Mouse (Mus musculus) midbrain, embryonic 13.5 days (tissue): ENCODE measurements around the gene Nipsnap1. TPM values are rescaled to one million over a fixed set of nuclear protein-coding genes. Genes with fewer than 3 reads are reported as not detected.
A peak's percentile ranks its signal among the peaks of the same experiment; 100 is the strongest.

Experiments used
- ATAC-seq: fragments of 200-750 bp; cut with Nextera tagmentation; 2 replicates; pipeline ENCODE4 v1.8.0; 2017; ENCODE audit warnings: mild to moderate bottlenecking, moderate TSS enrichment, moderate library complexity
- H3K27ac ChIP-seq: fragments of 300-500 bp; sonication (generic); 2 replicates; pipeline ENCODE4 v1.5.1; 2015; ENCODE audit warnings: inconsistent platforms, mild to moderate bottlenecking, moderate library complexity
- H3K27me3 ChIP-seq: fragments of 300-500 bp; sonication (generic); 2 replicates; pipeline ENCODE4 v1.6.1; 2015; ENCODE audit warnings: mild to moderate bottlenecking, inconsistent platforms
- H3K36me3 ChIP-seq: fragments of 300-500 bp; sonication (generic); 2 replicates; pipeline ENCODE4 v1.6.1; 2015; ENCODE audit warnings: mild to moderate bottlenecking, inconsistent platforms
- H3K4me1 ChIP-seq: fragments of 300-500 bp; sonication (generic); replicated peaks from 2 replicates; pipeline ENCODE4 v1.6.1; 2015; ENCODE audit warnings: inconsistent platforms
- H3K4me2 ChIP-seq: fragments of 300-500 bp; sonication (generic); replicated peaks from 2 replicates; pipeline ENCODE4 v1.6.1; 2015; ENCODE audit warnings: moderate library complexity, mild to moderate bottlenecking, inconsistent platforms
- H3K4me3 ChIP-seq: fragments of 300-500 bp; sonication (generic); replicated peaks from 2 replicates; pipeline ENCODE4 v1.5.1; 2015; ENCODE audit warnings: mild to moderate bottlenecking, inconsistent platforms
- H3K9ac ChIP-seq: fragments of 300-500 bp; sonication (generic); replicated peaks from 2 replicates; pipeline ENCODE4 v1.6.1; 2015; ENCODE audit warnings: mild to moderate bottlenecking, inconsistent platforms
- H3K9me3 ChIP-seq: fragments of 300-500 bp; sonication (generic); 2 replicates; pipeline ENCODE4 v1.6.1; 2016; ENCODE audit warnings: mild to moderate bottlenecking, inconsistent platforms
- WGBS: fragments of 180-500 bp; shearing (Covaris S2); methylation state at CpG from one replicate; pipeline ENCODE4 v1.1.7; 2015; 5-methylcytosine and 5-hydroxymethylcytosine counted together
- polyA plus RNA-seq: library from polyadenylated mRNA; unstranded; fragments of >200 nt; fragmentation: Nextera tagmentation; extraction: Ambion mirVana; gene quantifications from 2 replicates; pipeline ENCODE4 v1.2.1, GENCODE M21; 2015

Gene Nipsnap1
- polyA plus RNA-seq, 1 experiment from 2014 or later, result 139 TPM

GRCm38 (mm10) chr11:4848483-4849248, 25.1 kb upstream of the Nipsnap1 start:
- H3K9ac ChIP-seq, result peak overlapping the region; percentile 92
- peak; percentile 83 for ATAC-seq
- peak overlapping the region; percentile 78 for H3K4me2 ChIP-seq
- WGBS, result under 1% methylated on average over 50 of the region's 50 CpGs
- H3K27me3 ChIP-seq, result no peaks in the 10 kb centered on the region
- H3K9me3 ChIP-seq, result no peaks in the 10 kb centered on the region
- H3K4me3 ChIP-seq, result peak overlapping the region; percentile 96
- H3K27ac ChIP-seq, result peak overlapping the region; percentile 79
- peaks cover 27% of the 10 kb centered on the region for H3K4me1 ChIP-seq
- H3K36me3 ChIP-seq, result no peaks in the 10 kb centered on the region

- Histone ChIP-seq H3K9ac (peak within 1 kb of the TSS; percentile 92), H3K4me1 (peaks cover 27% of the 10 kb centered on the region), H3K27me3 (no peaks in the 10 kb centered on the region), H3K4me3 (peak within 1 kb of the TSS; percentile 96), H3K36me3 (no peaks in the 10 kb centered on the region), H3K4me2 (peak within 1 kb of the TSS; percentile 78), H3K27ac (peak within 1 kb of the TSS; percentile 79), H3K9me3 (no peaks in the 10 kb centered on the region)
- WGBS, result under 1% methylated on average over 48 of the region's 60 CpGs
- peak; percentile 99 for ATAC-seq
Observed at GRCm38 (mm10) chr11:4849258-4849943, 24.4 kb upstream of the Nipsnap1 start, which contains the start of gene Nf2. TSS of gene Nf2 (minus strand) at chr11:4849536.

DNA sequence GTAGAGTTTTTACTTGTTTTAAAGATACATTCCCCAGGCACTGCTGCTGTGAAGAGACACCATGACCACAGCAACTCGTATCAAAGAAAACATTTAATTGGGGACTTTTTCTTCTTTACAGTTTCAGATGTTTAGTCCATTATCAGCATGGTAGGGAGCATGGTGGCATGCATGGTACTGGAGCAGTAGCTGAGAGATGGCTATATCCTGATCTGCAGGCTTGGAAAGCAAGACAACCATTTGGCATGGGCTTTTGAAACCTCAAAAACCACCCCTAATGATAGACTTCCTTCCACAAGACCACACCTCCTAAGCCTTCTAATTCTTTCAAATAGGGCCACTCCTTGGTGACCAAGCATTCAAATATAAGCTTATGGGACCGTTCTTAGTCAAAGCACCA, 23.3 kb upstream of the Nipsnap1 start:
- 93% methylated on average over 2 of the region's 2 CpGs for WGBS
- Histone ChIP-seq H3K4me1 (peaks cover 27% of the 10 kb centered on the region), H3K27ac (no peak overlapping the region), H3K9ac (no peak overlapping the region), H3K36me3 (no peaks in the 10 kb centered on the region), H3K4me2 (no peak overlapping the region), H3K9me3 (no peaks in the 10 kb centered on the region), H3K4me3 (no peak overlapping the region), H3K27me3 (no peaks in the 10 kb centered on the region)
- no peak for ATAC-seq

- Histone ChIP-seq H3K4me3 (no peak overlapping the region), H3K9ac (no peak overlapping the region), H3K27ac (no peak overlapping the region), H3K27me3 (no peaks in the 10 kb centered on the region), H3K4me2 (no peak overlapping the region), H3K36me3 (no peaks in the 10 kb centered on the region), H3K4me1 (peaks cover 6% of the 10 kb centered on the region), H3K9me3 (no peaks in the 10 kb centered on the region)
- no peak for ATAC-seq
Observed at GRCm38 (mm10) chr11:4853021-4853420, 20.7 kb upstream of the Nipsnap1 start.

DNA sequence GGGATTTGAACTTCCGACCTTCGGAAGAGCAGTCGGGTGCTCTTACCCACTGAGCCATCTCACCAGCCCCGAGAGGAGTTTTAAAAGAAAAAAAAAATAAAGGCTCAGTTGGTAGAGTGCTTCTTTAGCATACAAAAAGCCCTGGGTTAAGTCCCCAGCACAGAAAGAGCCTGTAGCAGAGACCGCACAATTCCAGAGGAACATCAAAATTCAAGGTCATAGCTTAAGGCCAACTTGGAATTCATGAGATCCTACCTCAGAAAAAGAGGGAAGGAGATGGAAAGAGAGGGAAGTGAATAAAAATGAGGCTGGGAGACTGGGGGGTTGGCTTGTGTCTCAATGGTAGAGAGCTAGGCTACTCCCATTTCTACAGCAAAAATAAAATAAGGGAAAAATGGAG, 19.6 kb upstream of the Nipsnap1 start:
- WGBS, result 94% methylated on average over 5 of the region's 5 CpGs
- no peak overlapping the region for H3K27ac ChIP-seq
- H3K9ac ChIP-seq, result no peak overlapping the region
- no peak overlapping the region for H3K4me2 ChIP-seq
- H3K27me3 ChIP-seq, result no peaks in the 10 kb centered on the region
- no peaks in the 10 kb centered on the region for H3K4me1 ChIP-seq
- ATAC-seq, result no peak
- H3K4me3 ChIP-seq, result no peak overlapping the region
- no peaks in the 10 kb centered on the region for H3K9me3 ChIP-seq
- H3K36me3 ChIP-seq, result no peaks in the 10 kb centered on the region

GRCm38 (mm10) chr11:4858416-4858815, 15.3 kb upstream of the Nipsnap1 start:
- Histone ChIP-seq H3K4me1 (no peaks in the 10 kb centered on the region), H3K36me3 (no peaks in the 10 kb centered on the region), H3K9me3 (no peaks in the 10 kb centered on the region), H3K27me3 (no peaks in the 10 kb centered on the region), H3K4me3 (no peak overlapping the region), H3K4me2 (no peak overlapping the region), H3K9ac (no peak overlapping the region), H3K27ac (no peak overlapping the region)
- ATAC-seq, result no peak
- WGBS, result 68% methylated on average over 2 of the region's 2 CpGs

GRCm38 (mm10) chr11:4860986-4861385, 12.8 kb upstream of the Nipsnap1 start:
- H3K4me1 ChIP-seq, result no peaks in the 10 kb centered on the region
- ATAC-seq, result no peak
- no peak overlapping the region for H3K27ac ChIP-seq
- 62% methylated on average over 1 of the region's 1 CpGs for WGBS
- no peak overlapping the region for H3K9ac ChIP-seq
- H3K4me2 ChIP-seq, result no peak overlapping the region
- H3K36me3 ChIP-seq, result no peaks in the 10 kb centered on the region
- H3K9me3 ChIP-seq, result no peaks in the 10 kb centered on the region
- no peaks in the 10 kb centered on the region for H3K27me3 ChIP-seq
- H3K4me3 ChIP-seq, result no peak overlapping the region

GRCm38 (mm10) chr11:4861816-4862604, 11.7 kb upstream of the Nipsnap1 start:
- no peaks in the 10 kb centered on the region for H3K9me3 ChIP-seq
- H3K4me2 ChIP-seq, result no peak overlapping the region
- H3K27me3 ChIP-seq, result no peaks in the 10 kb centered on the region
- no peak overlapping the region for H3K9ac ChIP-seq
- no peaks in the 10 kb centered on the region for H3K4me1 ChIP-seq
- ATAC-seq, result no peak
- H3K36me3 ChIP-seq, result no peaks in the 10 kb centered on the region
- no peak overlapping the region for H3K4me3 ChIP-seq
- H3K27ac ChIP-seq, result no peak overlapping the region
- 55% methylated on average over 11 of the region's 11 CpGs for WGBS

DNA sequence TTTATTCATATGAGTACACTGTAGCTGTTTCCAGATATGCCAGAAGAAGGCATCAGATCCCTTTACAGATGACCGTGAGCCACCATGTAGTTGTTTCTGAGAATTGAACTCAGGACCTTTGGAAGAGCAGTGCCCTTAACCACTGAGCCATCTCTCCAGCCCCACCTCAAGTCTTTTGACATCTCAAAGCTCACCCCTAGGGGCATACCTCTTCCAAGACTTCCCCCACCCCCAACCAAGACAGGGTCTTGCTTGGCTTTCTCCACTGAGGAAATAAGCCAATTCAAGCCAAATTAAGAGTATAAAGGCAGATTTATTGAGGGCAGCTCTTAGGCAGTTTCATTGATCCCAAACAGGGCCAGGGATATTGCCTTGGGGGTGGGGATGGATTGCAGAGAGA, 11.0 kb upstream of the Nipsnap1 start:
- Histone ChIP-seq H3K9ac (no peak overlapping the region), H3K9me3 (no peaks in the 10 kb centered on the region), H3K4me2 (no peak overlapping the region), H3K27me3 (no peaks in the 10 kb centered on the region), H3K36me3 (no peaks in the 10 kb centered on the region), H3K27ac (no peak overlapping the region), H3K4me1 (no peaks in the 10 kb centered on the region), H3K4me3 (no peak overlapping the region)
- no peak for ATAC-seq
- WGBS, result 89% methylated on average over 1 of the region's 1 CpGs

GRCm38 (mm10) chr11:4865645-4866251, 8.0 kb upstream of the Nipsnap1 start:
- H3K36me3 ChIP-seq, result no peaks in the 10 kb centered on the region
- H3K4me3 ChIP-seq, result no peak overlapping the region
- no peak overlapping the region for H3K27ac ChIP-seq
- no peaks in the 10 kb centered on the region for H3K4me1 ChIP-seq
- no peak for ATAC-seq
- H3K27me3 ChIP-seq, result no peaks in the 10 kb centered on the region
- WGBS, result 37% methylated on average over 10 of the region's 10 CpGs
- H3K4me2 ChIP-seq, result no peak overlapping the region
- H3K9me3 ChIP-seq, result no peaks in the 10 kb centered on the region
- no peak overlapping the region for H3K9ac ChIP-seq

DNA sequence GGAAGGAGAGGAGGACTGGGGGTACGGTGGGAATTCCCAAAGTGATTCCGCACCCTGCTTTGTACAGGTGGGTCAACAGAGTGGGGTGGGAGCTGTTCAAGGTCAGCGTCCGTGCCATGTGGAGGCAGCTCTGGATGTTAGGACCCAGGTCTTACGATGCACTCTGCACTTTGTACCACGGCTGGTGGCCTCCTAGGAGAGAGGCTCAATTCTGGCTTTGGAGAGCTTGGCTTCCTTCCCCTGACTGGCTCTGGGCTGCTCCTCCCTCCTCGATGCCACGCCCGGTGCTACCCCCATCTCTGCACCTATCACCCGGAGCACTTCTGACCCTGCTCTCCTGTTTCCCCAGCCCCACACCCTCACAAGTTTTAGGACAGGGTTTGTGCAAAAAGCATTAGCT, 800 bp downstream of the Nipsnap1 start:
- WGBS, result 6% methylated on average over 10 of the region's 10 CpGs
- H3K27me3 ChIP-seq, result no peaks in the 10 kb centered on the region
- peak overlapping the region; percentile 84 for H3K9ac ChIP-seq
- ATAC-seq, result peak; percentile 59
- peak overlapping the region; percentile 75 for H3K27ac ChIP-seq
- H3K4me1 ChIP-seq, result peaks cover 17% of the 10 kb centered on the region
- H3K36me3 ChIP-seq, result peaks cover 11% of the 10 kb centered on the region
- H3K9me3 ChIP-seq, result no peaks in the 10 kb centered on the region
- peak overlapping the region; percentile 84 for H3K4me2 ChIP-seq
- peak overlapping the region; percentile 75 for H3K4me3 ChIP-seq

- no peak overlapping the region for H3K4me2 ChIP-seq
- H3K36me3 ChIP-seq, result peaks cover 37% of the 10 kb centered on the region
- H3K27ac ChIP-seq, result no peak overlapping the region
- no peaks in the 10 kb centered on the region for H3K9me3 ChIP-seq
- no peak overlapping the region for H3K4me3 ChIP-seq
- WGBS, result 90% methylated on average over 4 of the region's 4 CpGs
- H3K27me3 ChIP-seq, result no peaks in the 10 kb centered on the region
- no peak for ATAC-seq
- H3K4me1 ChIP-seq, result peaks cover 3% of the 10 kb centered on the region; the same call in 1 of the 2 replicates
- H3K9ac ChIP-seq, result no peak overlapping the region
Observed at GRCm38 (mm10) chr11:4881087-4881486, 7.3 kb downstream of the Nipsnap1 start.
